Comparison of ENCODE assay signal across 17 mouse cellular contexts in genomic region chr6:115010815-115011214, GRCm38 (mm10).
"Had no signal": no experiment of that assay in that cellular context is flagged by ENCODE, and none has a peak within 500 bp of the region (broad histone marks: within the 10 kb centered on the region; RNA-seq: fewer than 3 reads in every experiment).

No protein-coding gene starts in this region.

- H3K4me1 ChIP-seq: neural tube, embryonic 12.5 days; neural tube, embryonic 15.5 days; stomach, embryonic 15.5 days had no signal

- H3K4me3 ChIP-seq: neural tube, embryonic 12.5 days; neural tube, embryonic 13.5 days; neural tube, embryonic 15.5 days; stomach, embryonic 15.5 days had no signal

- H3K4me2 ChIP-seq: neural tube, embryonic 12.5 days; neural tube, embryonic 13.5 days; neural tube, embryonic 15.5 days; stomach, embryonic 15.5 days had no signal

- H3K9ac ChIP-seq: neural tube, embryonic 13.5 days; neural tube, embryonic 15.5 days; stomach, embryonic 15.5 days had no signal

- H3K9me3 ChIP-seq: neural tube, embryonic 12.5 days; neural tube, embryonic 13.5 days; neural tube, embryonic 15.5 days; stomach, embryonic 15.5 days had no signal

- H3K27me3 ChIP-seq: neural tube, embryonic 12.5 days; neural tube, embryonic 13.5 days; neural tube, embryonic 15.5 days; stomach, embryonic 15.5 days had no signal

- DNase-seq: retina, postnatal 1 day; right cerebral cortex, adult 18-20 months; right cerebral cortex, postnatal 14 days; right cerebral cortex, postnatal 25 days; right cerebral cortex, postnatal 4 days; spleen, adult 18-20 months; thymus, adult 18-20 months; thymus, adult 2 months; thymus, postnatal 14 days; thymus, postnatal 25 days; thymus, postnatal 36 days; thymus, postnatal 4 days had no signal

- H3K27ac ChIP-seq: neural tube, embryonic 12.5 days; neural tube, embryonic 13.5 days; neural tube, embryonic 15.5 days; stomach, embryonic 15.5 days; stomach, postnatal 0 days had no signal
